Mouse (Mus musculus) left cerebral cortex, adult 8-10 months (tissue): ENCODE results near the gene Slc5a9. TPM values are rescaled to one million over a fixed set of nuclear protein-coding genes. Genes with fewer than 3 reads are reported as not detected.
A peak's percentile ranks its signal among the peaks of the same experiment; 100 is the strongest.
"Not testable (repeated sequence)": the region's sequence is repeated elsewhere in the genome, so short reads cannot be mapped to it uniquely, and the experiment has no call there.

Experiments
- DNase-seq, 2 experiments: peaks; one replicate each; pipeline ENCODE4 v3.0.0; 2022; ENCODE audit warnings: low spot score in 2 of 2
- total RNA-seq, 4 experiments: library from RNA; stranded (reverse); gene quantifications; 2 replicates each; pipeline ENCODE4 v1.2.4; 2022

Gene Slc5a9
- total RNA-seq: not detected

GRCm38 (mm10) chr4:111902775-111903174 is at the start of gene Slc5a9:
TSS of gene Slc5a9 (minus strand) at chr4:111902918.
- no peak for DNase-seq

- no peak for DNase-seq
These were observed 16.4 kb upstream of the Slc5a9 start, which contains the start of gene Skint8 for GRCm38 (mm10) chr4:111919092-111919491. TSS of gene Skint8 (plus strand) at chr4:111919392.

GRCm38 (mm10) chr4:111907926-111908325 is 5.2 kb upstream of the Slc5a9 start:
- no peak for DNase-seq

GRCm38 (mm10) chr4:111901473-111901872 is 1.2 kb downstream of the Slc5a9 start:
- no peak for DNase-seq

DNA sequence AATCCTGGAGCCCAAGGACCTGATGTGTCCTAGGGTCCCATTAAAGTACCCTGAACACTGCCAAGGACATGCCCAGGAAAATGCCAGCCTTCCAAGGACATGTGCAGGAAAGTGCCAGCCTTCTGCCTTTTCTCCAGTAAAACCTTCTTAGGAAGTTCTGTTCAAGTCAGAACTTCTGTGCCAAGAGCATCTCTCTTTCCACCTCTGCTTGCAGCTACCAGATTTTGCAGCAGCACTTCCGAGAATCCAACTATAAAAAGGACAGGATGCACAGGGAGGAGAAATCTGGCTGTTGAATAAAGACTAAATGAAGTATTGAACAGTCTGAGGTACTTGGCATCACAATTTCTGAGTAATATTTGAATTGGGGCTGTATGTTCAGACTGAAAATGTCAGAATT is 2.2 kb downstream of the Slc5a9 start:
- not testable (repeated sequence) for DNase-seq

- no peak for DNase-seq
These were observed 4.2 kb downstream of the Slc5a9 start for GRCm38 (mm10) chr4:111898566-111898965.

GRCm38 (mm10) chr4:111897755-111898154 is 5.0 kb downstream of the Slc5a9 start:
- DNase-seq: no peak

DNA sequence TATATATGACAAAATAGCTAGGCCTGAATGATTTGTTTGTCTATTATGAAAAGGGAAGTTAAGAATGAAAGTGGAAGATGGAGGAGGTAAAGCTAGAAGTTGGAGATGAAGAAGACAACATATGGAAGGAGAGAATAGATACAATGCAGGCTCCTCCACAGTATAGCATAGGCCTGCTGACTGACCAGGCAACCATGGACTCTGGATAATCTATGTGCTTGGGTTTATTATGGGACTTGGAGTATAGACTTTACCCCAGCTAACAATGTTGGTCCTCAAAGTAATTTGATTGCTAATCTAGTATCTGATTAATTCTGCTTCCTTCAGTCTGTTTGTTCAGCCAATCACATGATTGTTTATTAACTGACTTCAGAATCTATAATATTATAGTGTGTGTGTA is 10.6 kb downstream of the Slc5a9 start:
- DNase-seq: no peak

DNA sequence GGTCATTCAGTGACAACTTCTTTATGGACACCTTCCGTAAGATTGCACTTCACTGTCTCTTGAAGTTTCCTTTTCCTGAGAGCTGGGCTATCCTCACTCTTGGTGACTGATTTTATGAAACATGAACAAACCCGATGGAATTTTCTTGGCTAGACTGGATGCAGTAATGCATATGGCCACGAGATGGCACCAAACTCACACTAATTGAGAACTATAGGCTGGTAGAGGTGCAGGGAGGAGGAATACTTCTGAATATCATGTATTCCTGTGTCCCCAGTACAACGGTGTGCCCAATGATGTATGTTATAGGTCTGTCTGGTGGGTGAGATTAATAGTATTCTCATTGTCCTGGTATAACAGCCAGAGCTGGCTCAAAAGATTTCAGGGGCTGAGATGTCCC is 16.1 kb downstream of the Slc5a9 start:
- DNase-seq: peak; percentile 62 to 82

GRCm38 (mm10) chr4:111886018-111886417 is 16.7 kb downstream of the Slc5a9 start:
- DNase-seq: peak; percentile 43 to 72

DNA sequence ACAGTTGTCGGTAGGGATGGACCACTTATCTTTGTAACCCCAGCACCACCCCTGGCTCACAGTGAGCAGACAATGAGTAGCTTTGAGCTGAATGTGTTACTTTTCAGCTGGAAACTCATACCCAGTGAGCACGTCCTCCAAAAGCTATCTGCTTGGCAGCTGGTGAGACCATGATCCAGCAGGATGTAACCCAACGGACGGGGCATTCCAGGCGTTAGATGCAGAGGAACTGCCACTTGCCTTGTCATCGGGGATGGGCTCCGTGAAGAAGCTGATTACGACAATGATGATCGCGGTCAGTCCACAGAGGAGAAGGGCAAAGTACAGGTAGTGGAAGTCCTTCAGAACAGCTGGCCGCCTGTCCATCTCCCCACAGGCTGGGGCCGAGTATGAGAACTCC is 19.2 kb downstream of the Slc5a9 start:
- no peak for DNase-seq

GRCm38 (mm10) chr4:111880112-111880875 is 22.4 kb downstream of the Slc5a9 start:
- DNase-seq: no peak

GRCm38 (mm10) chr4:111867743-111868401 is 34.8 kb downstream of the Slc5a9 start:
- DNase-seq: peak in 1 of 2 experiments; percentile 22

DNA sequence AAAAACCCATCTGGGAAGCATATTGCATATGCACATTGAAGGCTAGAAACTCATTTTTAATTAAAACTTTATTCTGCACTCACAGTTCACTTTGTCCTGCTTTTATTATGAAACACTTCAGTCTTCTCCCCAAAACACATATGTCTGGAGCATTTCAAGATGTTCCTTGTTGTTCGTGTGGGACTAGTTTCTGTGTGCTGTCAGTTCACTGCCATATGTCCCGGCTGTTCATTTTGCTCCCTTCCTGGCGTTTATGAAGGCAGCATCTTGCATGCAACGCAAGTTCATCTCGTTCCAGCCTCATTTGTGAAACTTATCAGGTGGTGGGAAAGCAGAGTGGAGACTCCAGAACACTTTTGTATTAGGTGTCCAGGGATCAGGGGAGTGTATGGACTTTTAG is 36.0 kb downstream of the Slc5a9 start:
- DNase-seq: peak in 1 of 2 experiments; percentile 20

GRCm38 (mm10) chr4:111852626-111853025 is 50.1 kb downstream of the Slc5a9 start:
- DNase-seq: no peak

DNA sequence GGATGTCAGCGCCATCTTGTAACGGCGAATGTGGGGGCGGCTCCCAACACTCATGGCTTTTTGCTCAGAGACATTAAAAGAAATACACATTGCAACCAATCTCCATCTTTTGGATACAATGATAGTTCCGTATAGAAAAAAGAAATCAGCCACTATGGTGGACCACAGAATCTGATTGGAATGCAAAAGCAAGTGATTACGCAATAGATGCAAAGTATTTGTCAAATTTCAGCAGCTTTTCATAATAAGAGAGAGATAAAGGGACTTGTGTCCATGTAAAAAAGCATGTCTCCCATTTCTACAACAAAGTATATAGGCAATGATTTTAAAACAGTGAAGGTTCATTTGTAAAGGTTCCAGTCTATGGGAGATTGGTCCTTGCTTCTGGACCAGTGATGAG is 63.8 kb downstream of the Slc5a9 start:
- DNase-seq: no peak

Other genes with a start within 250 kb of the Slc5a9 start
- 1 to 10 TPM; 3.6 to 6.3 (median 5.3) TPM for gene Spata6, start 182.9 kb downstream of the Slc5a9 start, total RNA-seq
- under 1 TPM in 1 of 4 experiments, not detected in 3; 0.11 TPM for gene Skint8, start 16.5 kb upstream of the Slc5a9 start, total RNA-seq
- under 1 TPM; 0.33 to 0.78 (median 0.52) TPM for gene Skint7, start 70.0 kb upstream of the Slc5a9 start, total RNA-seq
- gene Skint1, start 103.4 kb upstream of the Slc5a9 start, total RNA-seq: not detected
- not detected for gene Skint4, start 169.1 kb upstream of the Slc5a9 start, total RNA-seq